Mouse (Mus musculus) MEL (cell line): ENCODE measurements around the gene Naga. TPM values are rescaled to one million over a fixed set of nuclear protein-coding genes. Genes with fewer than 3 reads are reported as not detected.

ENCODE experiments used
- DNase-seq: peaks from one replicate; pipeline ENCODE4 v3.0.0; 2011; ENCODE audit warnings: low read depth, low spot score
- H3K27ac ChIP-seq: 2 replicates; pipeline ENCODE4 v1.5.1; 2012; ENCODE audit warnings: low read depth, mild to moderate bottlenecking, control low read depth, low read length, moderate library complexity; ENCODE audit not compliant: control insufficient read depth
- H3K27me3 ChIP-seq, 2 experiments: fragments of 150-350 bp in 1 of 2; sonication (generic) in 1 of 2; 2 replicates each; pipeline ENCODE4 v1.6.1; 2012; ENCODE audit warnings: low read length in 2 of 2, mild to moderate bottlenecking in 2 of 2, improper control_type of control experiment in 1 of 2, moderate library complexity in 1 of 2; ENCODE audit not compliant: insufficient read depth in 2 of 2, control insufficient read depth in 1 of 2
- H3K36me3 ChIP-seq, 2 experiments: 2 replicates each; pipeline ENCODE4 v1.6.1; 2012 to 2014; ENCODE audit warnings: low read length in 2 of 2, improper control_type of control experiment in 1 of 2, inconsistent platforms in 1 of 2, mild to moderate bottlenecking in 1 of 2; ENCODE audit not compliant: insufficient read depth in 2 of 2, control insufficient read depth in 1 of 2
- H3K4me1 ChIP-seq, 2 experiments: fragments of 150-350 bp in 1 of 2; sonication (generic) in 1 of 2; 2 replicates each; pipeline ENCODE4 v1.6.1; 2012; ENCODE audit warnings: low read length in 2 of 2, improper control_type of control experiment in 1 of 2, mild to moderate bottlenecking in 1 of 2; ENCODE audit not compliant: insufficient read depth in 2 of 2, control insufficient read depth in 1 of 2
- H3K4me3 ChIP-seq, 2 experiments: fragments of 150-350 bp in 1 of 2; sonication (generic) in 1 of 2; 2 replicates each; pipeline ENCODE4 v1.5.1; 2012; ENCODE audit warnings: low read depth in 2 of 2, low read length in 2 of 2, mild to moderate bottlenecking in 2 of 2, moderate library complexity in 2 of 2, control low read depth in 1 of 2, improper control_type of control experiment in 1 of 2; ENCODE audit not compliant: control insufficient read depth in 1 of 2, insufficient read depth in 1 of 2
- H3K79me2 ChIP-seq: 2 replicates; pipeline ENCODE4 v1.6.1; 2012; ENCODE audit warnings: mild to moderate bottlenecking, low read length, moderate library complexity; ENCODE audit not compliant: control insufficient read depth, poor library complexity, insufficient read depth
- H3K9ac ChIP-seq: 2 replicates; pipeline ENCODE4 v1.6.1; 2012; ENCODE audit warnings: low read depth, mild to moderate bottlenecking, control low read depth, low read length, moderate library complexity; ENCODE audit not compliant: control insufficient read depth, poor library complexity, severe bottlenecking
- H3K9me3 ChIP-seq: fragments of 150-350 bp; sonication (generic); replicated peaks from 2 replicates; pipeline ENCODE4 v1.6.1; 2012; ENCODE audit warnings: mild to moderate bottlenecking, low read length, improper control_type of control experiment, moderate library complexity; ENCODE audit not compliant: insufficient read depth
- ELF1 ChIP-seq: IDR thresholded peaks from 2 replicates; pipeline ENCODE4 v1.6.1; 2014; ENCODE audit warnings: low read depth, mild to moderate bottlenecking, inconsistent platforms, low read length, improper control_type of control experiment, moderate library complexity
- EP300 ChIP-seq, 2 experiments: IDR thresholded peaks; 2 replicates each; pipeline ENCODE4 v1.6.1; 2011; ENCODE audit warnings: improper control_type of control experiment in 2 of 2, low read length in 2 of 2, low read depth in 1 of 2, mild to moderate bottlenecking in 1 of 2
- ETS1 ChIP-seq: IDR thresholded peaks from 2 replicates; pipeline ENCODE4 v1.6.1; 2012; ENCODE audit warnings: low read depth, mild to moderate bottlenecking, inconsistent platforms, low read length, improper control_type of control experiment, moderate library complexity
- GATA1 ChIP-seq: IDR thresholded peaks from 2 replicates; pipeline ENCODE4 v1.6.1; 2011; ENCODE audit warnings: low read depth, low read length, improper control_type of control experiment
- HCFC1 ChIP-seq: IDR thresholded peaks from 2 replicates; pipeline ENCODE4 v1.6.1; 2012; ENCODE audit warnings: low read depth, mild to moderate bottlenecking, inconsistent platforms, low read length, improper control_type of control experiment, moderate library complexity
- KAT2A ChIP-seq: conservative IDR thresholded peaks from 2 replicates; pipeline ENCODE4 v1.6.1; 2012; ENCODE audit warnings: low read depth, low read length, improper control_type of control experiment, inconsistent platforms
- MAX ChIP-seq: IDR thresholded peaks from 2 replicates; pipeline ENCODE4 v1.6.1; 2011; ENCODE audit warnings: low read length, improper control_type of control experiment
- MAZ ChIP-seq: IDR thresholded peaks from 2 replicates; pipeline ENCODE4 v1.6.1; 2012; ENCODE audit warnings: low read depth, mild to moderate bottlenecking, inconsistent platforms, low read length, improper control_type of control experiment
- POLR2AphosphoS2 ChIP-seq: IDR thresholded peaks from 2 replicates; pipeline ENCODE4 v1.6.1; 2011; ENCODE audit warnings: low read length, improper control_type of control experiment
- RCOR1 ChIP-seq: IDR thresholded peaks from 2 replicates; pipeline ENCODE4 v1.6.1; 2012; ENCODE audit warnings: low read depth, mild to moderate bottlenecking, inconsistent platforms, low read length, improper control_type of control experiment
- SIN3A ChIP-seq: IDR thresholded peaks from 2 replicates; pipeline ENCODE4 v1.6.1; 2012; ENCODE audit warnings: low read length, improper control_type of control experiment, inconsistent platforms
- SMC3 ChIP-seq: IDR thresholded peaks from 2 replicates; pipeline ENCODE4 v1.6.1; 2011; ENCODE audit warnings: low read depth, low read length, improper control_type of control experiment
- TAL1 ChIP-seq: IDR thresholded peaks from 2 replicates; pipeline ENCODE4 v1.6.1; 2012; ENCODE audit warnings: mild to moderate bottlenecking, inconsistent platforms, low read length, moderate library complexity, mixed read lengths
- TCF12 ChIP-seq: IDR thresholded peaks from 2 replicates; pipeline ENCODE4 v1.6.1; 2014; ENCODE audit warnings: low read depth, mild to moderate bottlenecking, inconsistent platforms, low read length, improper control_type of control experiment, moderate library complexity
- USF1 ChIP-seq: IDR thresholded peaks from 2 replicates; pipeline ENCODE4 v1.6.1; 2014; ENCODE audit warnings: low read depth, mild to moderate bottlenecking, inconsistent platforms, low read length, improper control_type of control experiment, moderate library complexity
- ZMIZ1 ChIP-seq: IDR thresholded peaks from 2 replicates; pipeline ENCODE4 v1.6.1; 2012; ENCODE audit warnings: low read depth, mild to moderate bottlenecking, inconsistent platforms, low read length, improper control_type of control experiment, moderate library complexity
- polyA plus RNA-seq, 2 experiments: library from polyadenylated mRNA; stranded (reverse) in 1 of 2; unstranded in 1 of 2; fragments of >175 nt in 1 of 2; fragments of >200 nt in 1 of 2; gene quantifications; 2 replicates each; pipeline versions ENCODE4 v1.2.1 to v1.2.4; 2012; ENCODE audit warnings: low replicate concordance in 2 of 2, low read depth in 1 of 2; ENCODE audit not compliant: insufficient read length in 2 of 2, insufficient read depth in 1 of 2, missing spikeins in 1 of 2
- total RNA-seq: library from RNA; depleted of rRNA; stranded (reverse); fragments of 300-350 nt; gene quantifications from 2 replicates; pipeline ENCODE4 v1.2.3, GENCODE M21; 2012

The Naga gene
- total and polyA plus RNA-seq, 3 experiments: 26.4 to 59.5 TPM; not detected in 1

GRCm38 (mm10) chr15:82339150-82339549 lies 425 bp upstream of the Naga start:
- Histone ChIP-seq H3K36me3 (peaks cover 0 to 32% of the 10 kb centered on the region in 2 experiments; a peak in 2 of 4 replicates), H3K9ac (peak overlapping the region; percentile 94), H3K27me3 (no peaks in the 10 kb centered on the region), H3K4me1 (peaks cover 16 to 37% of the 10 kb centered on the region in 2 experiments), H3K27ac (peak overlapping the region; percentile 98), H3K9me3 (no peaks in the 10 kb centered on the region), H3K4me3 (peak overlapping the region; percentile 78 to 79), H3K79me2 (peaks cover 29% of the 10 kb centered on the region)
- DNase-seq: no peak
- TF ChIP-seq TAL1 (no peak), ZMIZ1 (no peak), MAZ (no peak), KAT2A (no peak), SMC3 (no peak)

- Histone ChIP-seq H3K36me3 (peaks cover 0 to 20% of the 10 kb centered on the region in 2 experiments; a peak in 2 of 4 replicates), H3K27ac (peak overlapping the region; percentile 68), H3K27me3 (no peaks in the 10 kb centered on the region), H3K4me1 (peaks cover 13 to 25% of the 10 kb centered on the region in 2 experiments), H3K79me2 (peaks cover 18% of the 10 kb centered on the region), H3K4me3 (peak overlapping the region; percentile 71 to 83), H3K9ac (peak overlapping the region; percentile 65), H3K9me3 (no peaks in the 10 kb centered on the region)
- DNase-seq: peak; percentile 87
- TF ChIP-seq MAX (no peak; the same call in 1 of the 2 replicates), HCFC1 (0 out of 2 replicates have a peak, but pooled peaks have one; percentile 12), USF1 (peak; percentile 51; the same call in 1 of the 2 replicates), POLR2AphosphoS2 (no peak), EP300 (IDR thresholded peaks at IDR 0.05; ENCODE audit: low read depth in 1 of 2, low read length in 2 of 2) (peak; percentile 51 to 71), ELF1 (peak; percentile 56; the same call in 1 of the 2 replicates), RCOR1 (peak; percentile 86), SMC3 (no peak), ETS1 (peak; percentile 65), SIN3A (peak; percentile 64; the same call in 1 of the 2 replicates), GATA1 (peak; percentile 33; the same call in 1 of the 2 replicates), TCF12 (0 out of 2 replicates have a peak, but pooled peaks have one; percentile 28)
Measured at GRCm38 (mm10) chr15:82337875-82338274, 850 bp downstream of the Naga start.
